Mouse (Mus musculus) myocyte (in vitro differentiated cells): ENCODE measurements at regions not wholly inside any gene's neighbourhood (a gene's known extent, or its start where the extent isn't known, plus 50 kb on each side); places are given as distances from the start of the nearest gene placed in this dataset.

Experiments
- CEBPB ChIP-seq: IDR thresholded peaks from 2 replicates; pipeline ENCODE4 v1.6.1; 2011; ENCODE audit warnings: mild to moderate bottlenecking, moderate library complexity; ENCODE audit not compliant: poor library complexity, insufficient read depth, severe bottlenecking
- MAX ChIP-seq: IDR thresholded peaks from one replicate; pipeline ENCODE4 v1.6.1; 2011; ENCODE audit warnings: low read depth, mild to moderate bottlenecking, control low read depth
- MYOD1 ChIP-seq, 3 experiments: IDR thresholded peaks; one replicate each; pipeline ENCODE4 v1.6.1; 2011; ENCODE audit warnings: control low read depth in 2 of 3, low read depth in 2 of 3, mild to moderate bottlenecking in 2 of 3, moderate library complexity in 1 of 3; ENCODE audit not compliant: insufficient read length in 2 of 3, control insufficient read depth in 1 of 3
- POLR2A ChIP-seq: IDR thresholded peaks from one replicate; pipeline ENCODE4 v1.6.1; 2011; ENCODE audit warnings: low read depth, mild to moderate bottlenecking, control low read depth, moderate library complexity; ENCODE audit not compliant: insufficient read length
- POLR2AphosphoS2 ChIP-seq: IDR thresholded peaks from one replicate; pipeline ENCODE4 v1.6.1; 2011; ENCODE audit warnings: low read depth, control low read depth; ENCODE audit not compliant: insufficient read length
- REST ChIP-seq: IDR thresholded peaks from one replicate; pipeline ENCODE4 v1.6.1; 2011; ENCODE audit warnings: mild to moderate bottlenecking, control low read depth, moderate library complexity; ENCODE audit not compliant: insufficient read depth, insufficient read length
- TCF12 ChIP-seq: IDR thresholded peaks from one replicate; pipeline ENCODE4 v1.6.1; 2011; ENCODE audit warnings: mild to moderate bottlenecking, control low read depth; ENCODE audit not compliant: poor library complexity, insufficient read depth, severe bottlenecking
- TCF3 ChIP-seq: IDR thresholded peaks from one replicate; pipeline ENCODE4 v1.6.1; 2011; ENCODE audit warnings: low read depth, control low read depth; ENCODE audit not compliant: insufficient read length
- USF1 ChIP-seq: IDR thresholded peaks from one replicate; pipeline ENCODE4 v1.6.1; 2011; ENCODE audit warnings: low read depth, mild to moderate bottlenecking, control low read depth, moderate library complexity

DNA sequence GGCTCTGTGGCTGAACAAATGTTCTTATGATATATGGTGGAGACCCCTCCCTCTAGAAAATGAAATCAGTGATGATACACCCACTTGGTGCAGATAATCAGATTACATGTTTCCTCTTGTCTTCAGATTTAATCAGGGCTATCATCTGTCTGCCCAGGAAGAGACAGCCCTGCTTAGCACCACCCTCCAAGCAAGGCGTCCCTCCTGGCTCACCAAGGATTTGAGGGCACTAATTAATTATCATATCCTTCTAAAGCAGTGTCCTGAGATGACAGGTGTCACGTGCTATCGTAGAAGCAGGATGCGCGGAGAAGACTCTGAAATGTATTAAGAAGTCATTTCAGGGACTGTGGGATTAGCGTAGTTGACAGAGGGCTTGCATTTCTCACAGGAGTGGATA is 466.2 kb upstream of the Cdh4 start:
- TF ChIP-seq POLR2A (no peak), POLR2AphosphoS2 (no peak), MYOD1 (IDR thresholded peaks at IDR 0.05; ENCODE audit: control insufficient read depth in 1 of 3, insufficient read length in 2 of 3, low read depth in 2 of 3) (no peak), CEBPB (no peak), USF1 (no peak), TCF12 (no peak), REST (no peak), TCF3 (no peak), MAX (no peak)
